Mouse (Mus musculus) forebrain, embryonic 14.5 days (tissue): ENCODE measurements at regions not wholly inside any gene's neighbourhood (a gene's known extent, or its start where the extent isn't known, plus 50 kb on each side); places are given as distances from the start of the nearest gene placed in this dataset.

Source experiments
- ATAC-seq: fragments of 200-750 bp; cut with Nextera tagmentation; 2 replicates; pipeline ENCODE4 v1.8.0; 2017; ENCODE audit warnings: mild to moderate bottlenecking, moderate library complexity
- DNase-seq: peaks from one replicate; pipeline ENCODE4 v3.0.0-alpha.2; 2015; ENCODE audit warnings: low spot score
- H3K27ac ChIP-seq: fragments of 300-500 bp; sonication (generic); 2 replicates; pipeline ENCODE4 v1.5.1; 2014; ENCODE audit warnings: low read depth, mild to moderate bottlenecking, control low read depth, low read length, moderate library complexity
- H3K27me3 ChIP-seq: fragments of 300-500 bp; sonication (generic); replicated peaks from 2 replicates; pipeline ENCODE4 v1.6.1; 2014; ENCODE audit warnings: low read length, control low read depth, mixed read lengths; ENCODE audit not compliant: control insufficient read depth, insufficient read depth
- H3K36me3 ChIP-seq: fragments of 300-500 bp; sonication (generic); 2 replicates; pipeline ENCODE4 v1.6.1; 2014; ENCODE audit warnings: low read length, control low read depth; ENCODE audit not compliant: control insufficient read depth, insufficient read depth
- H3K4me1 ChIP-seq: fragments of 300-500 bp; sonication (generic); 2 replicates; pipeline ENCODE4 v1.6.1; 2014; ENCODE audit warnings: antibody characterized with exemption, low read length, control low read depth; ENCODE audit not compliant: control insufficient read depth, insufficient read depth
- H3K4me2 ChIP-seq: fragments of 300-500 bp; sonication (generic); 2 replicates; pipeline ENCODE4 v1.6.1; 2014; ENCODE audit warnings: mild to moderate bottlenecking, control low read depth, low read length
- H3K4me3 ChIP-seq: fragments of 300-500 bp; sonication (generic); 2 replicates; pipeline ENCODE4 v1.5.1; 2014; ENCODE audit warnings: low read depth, low read length, control low read depth
- H3K9ac ChIP-seq: fragments of 300-500 bp; sonication (generic); 2 replicates; pipeline ENCODE4 v1.6.1; 2014; ENCODE audit warnings: mild to moderate bottlenecking, low read length, control low read depth, moderate library complexity
- H3K9me3 ChIP-seq: fragments of 300-500 bp; sonication (generic); replicated peaks from 2 replicates; pipeline ENCODE4 v1.6.1; 2016; ENCODE audit warnings: low read length, control low read depth, mixed read lengths; ENCODE audit not compliant: control insufficient read depth
- WGBS: fragments of 180-500 bp; shearing (Covaris S2); extraction: QIAGEN DNeasy Blood & Tissue Kit; methylation state at CpG from one replicate; pipeline ENCODE4 v1.1.7; 2014; 5-methylcytosine and 5-hydroxymethylcytosine counted together

GRCm38 (mm10) chr1:174999265-175000200, 77.9 kb upstream of the Grem2 start:
- Histone ChIP-seq H3K4me1 (no peaks in the 10 kb centered on the region), H3K27ac (no peak overlapping the region), H3K9ac (no peak overlapping the region), H3K9me3 (no peaks in the 10 kb centered on the region), H3K27me3 (no peaks in the 10 kb centered on the region), H3K4me3 (no peak overlapping the region), H3K4me2 (no peak overlapping the region), H3K36me3 (no peaks in the 10 kb centered on the region)
- DNase-seq (peak; percentile 57), ATAC-seq (peak; percentile 70; the same call in 1 of the 2 replicates)
- 78% methylated on average over 8 of the region's 8 CpGs for WGBS

GRCm38 (mm10) chr1:174992520-174992919, 70.9 kb upstream of the Grem2 start:
- no peaks in the 10 kb centered on the region for H3K27me3 ChIP-seq
- no peak overlapping the region for H3K9ac ChIP-seq
- no peaks in the 10 kb centered on the region for H3K36me3 ChIP-seq
- no peak overlapping the region for H3K4me2 ChIP-seq
- H3K4me1 ChIP-seq = no peaks in the 10 kb centered on the region
- ATAC-seq = no peak
- no peaks in the 10 kb centered on the region for H3K9me3 ChIP-seq
- H3K4me3 ChIP-seq = no peak overlapping the region
- 79% methylated on average over 4 of the region's 4 CpGs for WGBS
- no peak for DNase-seq
- H3K27ac ChIP-seq = no peak overlapping the region

- ATAC-seq = no peak
- H3K27me3 ChIP-seq = no peaks in the 10 kb centered on the region
These were observed 67.0 kb upstream of the Grem2 start for GRCm38 (mm10) chr1:174988590-174988989.

GRCm38 (mm10) chr1:174971895-174972294, 50.3 kb upstream of the Grem2 start:
- Histone ChIP-seq H3K27me3 (no peaks in the 10 kb centered on the region), H3K4me1 (no peaks in the 10 kb centered on the region), H3K4me2 (no peak overlapping the region), H3K4me3 (no peak overlapping the region), H3K9me3 (no peaks in the 10 kb centered on the region), H3K27ac (no peak overlapping the region), H3K9ac (no peak overlapping the region), H3K36me3 (no peaks in the 10 kb centered on the region)
- ATAC-seq = no peak
- no peak for DNase-seq
- 84% methylated on average over 6 of the region's 6 CpGs for WGBS

More at GRCm38 (mm10) chr1:174988590-174988989, 67.0 kb upstream of the Grem2 start:
- Histone ChIP-seq H3K4me1 (no peaks in the 10 kb centered on the region), H3K36me3 (no peaks in the 10 kb centered on the region), H3K4me2 (no peak overlapping the region), H3K9ac (no peak overlapping the region), H3K9me3 (no peaks in the 10 kb centered on the region), H3K27ac (no peak overlapping the region), H3K4me3 (no peak overlapping the region)
- WGBS = 86% methylated on average over 5 of the region's 5 CpGs
- DNase-seq = no peak
